Mouse (Mus musculus) thymus, adult 2 months (tissue): ENCODE data around the gene 1700010B08Rik. TPM values are rescaled to one million over a fixed set of nuclear protein-coding genes. Genes with fewer than 3 reads are reported as not detected.

ENCODE experiments used
- DNase-seq: peaks from one replicate; pipeline ENCODE4 v3.0.0; 2021
- H3K27ac ChIP-seq: fragments of 200-500 bp; 2 replicates; pipeline ENCODE4 v1.5.1; 2012; ENCODE audit warnings: low read length, control low read depth; ENCODE audit not compliant: control insufficient read depth, insufficient read depth
- H3K27me3 ChIP-seq: fragments of 200-500 bp; 2 replicates; pipeline ENCODE4 v1.6.1; 2012; ENCODE audit warnings: mild to moderate bottlenecking, low read length, moderate library complexity, mixed read lengths; ENCODE audit not compliant: control insufficient read depth, insufficient read depth
- H3K36me3 ChIP-seq: fragments of 200-500 bp; 2 replicates; pipeline ENCODE4 v1.6.1; 2012; ENCODE audit warnings: mild to moderate bottlenecking, low read length, moderate library complexity; ENCODE audit not compliant: control insufficient read depth, insufficient read depth
- H3K4me1 ChIP-seq: fragments of 200-500 bp; replicated peaks from 2 replicates; pipeline ENCODE4 v1.6.1; 2012; ENCODE audit warnings: low read length; ENCODE audit not compliant: control insufficient read depth, insufficient read depth
- H3K4me3 ChIP-seq: fragments of 200-500 bp; 2 replicates; pipeline ENCODE4 v1.5.1; 2012; ENCODE audit warnings: mild to moderate bottlenecking, low read length, control low read depth, moderate library complexity; ENCODE audit not compliant: control insufficient read depth, insufficient read depth
- CTCF ChIP-seq: fragments of 200-500 bp; IDR thresholded peaks from 2 replicates; pipeline ENCODE4 v1.5.1; 2012; ENCODE audit warnings: mild to moderate bottlenecking, control low read depth, low read length, moderate library complexity, borderline replicate concordance; ENCODE audit not compliant: control insufficient read depth, poor library complexity, insufficient read depth; ENCODE audit errors: extremely low read depth
- POLR2A ChIP-seq: fragments of 200-500 bp; IDR thresholded peaks from 2 replicates; pipeline ENCODE4 v1.6.1; 2012; ENCODE audit warnings: mild to moderate bottlenecking, low read length, control low read depth, moderate library complexity; ENCODE audit not compliant: control insufficient read depth, poor library complexity, insufficient read depth; ENCODE audit errors: extremely low read depth
- WGBS: fragments of 180-500 bp; shearing (Covaris S2); methylation state at CpG from one replicate; pipeline ENCODE4 v1.1.7; 2018; 5-methylcytosine and 5-hydroxymethylcytosine counted together
- polyA plus RNA-seq: library from polyadenylated mRNA; depleted of rRNA; stranded (reverse); fragments of >200 nt; gene quantifications from 2 replicates; pipeline ENCODE4 v1.2.3, GENCODE M21; 2012; rRNA removed

1700010B08Rik gene
- polyA plus RNA-seq, 1 experiment: not detected

- Histone ChIP-seq H3K36me3 (no peaks in the 10 kb centered on the region), H3K27me3 (no peaks in the 10 kb centered on the region), H3K4me3 (no peak overlapping the region), H3K4me1 (peaks cover 5% of the 10 kb centered on the region), H3K27ac (peak overlapping the region; percentile 7; the same call in 1 of the 2 replicates)
- DNase-seq: peak; percentile 29
- 42% methylated on average over 10 of the region's 10 CpGs for WGBS
- TF ChIP-seq CTCF (no peak), POLR2A (no peak)
These were observed 50.0 kb downstream of the 1700010B08Rik start for GRCm38 (mm10) chr2:173769183-173769582.

DNA sequence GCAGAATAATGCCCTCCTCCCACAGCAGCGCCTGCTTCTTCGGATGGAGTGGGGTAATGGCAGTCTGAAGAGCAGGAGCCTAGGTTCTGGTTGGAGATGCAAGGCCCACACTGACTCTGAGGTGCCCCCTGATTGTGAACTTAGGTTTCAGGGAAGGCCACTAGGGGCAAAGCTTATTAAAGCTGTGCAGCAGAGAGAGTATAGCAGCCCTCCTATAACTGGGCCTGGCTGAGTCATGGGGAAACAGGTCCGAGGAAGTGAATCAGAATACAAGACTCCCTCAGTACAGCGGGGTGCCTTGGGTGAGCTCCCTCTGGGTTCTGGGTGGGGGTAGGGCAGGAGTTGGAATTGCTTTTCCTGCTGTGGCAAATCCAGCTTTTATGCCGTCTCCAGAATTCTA is 51.4 kb downstream of the 1700010B08Rik start:
- H3K27ac ChIP-seq: no peak overlapping the region
- H3K27me3 ChIP-seq: no peaks in the 10 kb centered on the region
- no peak overlapping the region for H3K4me3 ChIP-seq
- no peaks in the 10 kb centered on the region for H3K36me3 ChIP-seq
- no peak for DNase-seq
- H3K4me1 ChIP-seq: peaks cover 5% of the 10 kb centered on the region
- no peak for TF ChIP-seq POLR2A
- no peak for TF ChIP-seq CTCF
- WGBS: 91% methylated on average over 5 of the region's 5 CpGs

Other genes with a start within 250 kb of the 1700010B08Rik start
- not detected in 2 replicates for gene 1700021F07Rik, start 196.8 kb upstream of the 1700010B08Rik start, polyA plus RNA-seq
- gene Ankrd60, start 141.1 kb upstream of the 1700010B08Rik start, polyA plus RNA-seq: 0.31 TPM in 1 of 2 replicates, not detected in the other
- 33.8 and 69.1 TPM in 2 replicates for gene Rab22a, start 59.7 kb upstream of the 1700010B08Rik start, polyA plus RNA-seq
- 11.9 and 12.1 TPM in 2 replicates for gene Vapb, start 18.1 kb downstream of the 1700010B08Rik start, polyA plus RNA-seq